Mouse (Mus musculus) kidney, adult 8-10 months (tissue): ENCODE measurements around the gene Mospd3.

Source experiments
- DNase-seq, 2 experiments: peaks; one replicate each; pipeline ENCODE4 v3.0.0; 2022

Gene Mospd3

DNA sequence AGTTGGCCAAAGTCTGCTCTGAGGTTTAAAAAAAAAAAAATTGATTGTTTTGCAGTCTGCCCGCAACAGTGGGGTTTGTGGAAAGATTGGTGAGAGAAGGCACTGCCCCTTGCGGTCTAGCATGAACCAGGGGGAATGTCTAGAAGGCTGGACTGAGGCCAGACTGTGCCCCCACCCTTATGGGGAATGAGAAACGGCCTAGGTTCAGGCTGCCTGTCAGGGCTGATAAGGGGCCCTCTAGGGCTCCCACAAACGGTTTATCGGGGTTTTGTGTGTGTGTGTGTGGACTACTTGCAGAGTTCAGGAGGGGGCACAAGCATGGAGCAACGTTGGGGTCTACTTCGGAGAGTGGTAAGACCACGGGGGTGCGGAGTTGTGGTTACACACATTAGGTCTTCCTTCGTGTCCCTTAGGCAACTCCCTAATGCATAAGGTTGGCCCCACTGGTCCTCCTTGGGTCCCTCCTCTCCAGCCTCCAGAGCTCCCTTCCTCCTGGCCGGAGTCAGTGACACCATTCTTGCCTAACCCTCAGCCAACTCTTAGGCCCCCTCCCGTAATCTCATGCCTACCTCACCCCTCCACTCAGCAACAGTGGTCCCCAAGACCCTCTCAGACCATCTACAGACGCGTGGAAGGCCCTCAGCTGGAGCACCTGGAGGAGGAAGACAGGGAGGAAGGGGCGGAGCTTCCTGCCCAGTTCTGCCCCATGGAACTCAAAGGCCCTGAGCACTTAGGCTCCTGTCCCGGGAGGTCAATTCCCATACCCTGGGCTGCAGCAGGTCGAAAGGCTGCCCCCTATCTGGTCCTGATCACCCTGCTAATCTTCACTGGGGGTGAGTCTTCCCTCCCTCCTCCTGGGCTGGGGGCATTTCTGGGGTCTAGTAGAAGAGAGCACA, 29.9 kb downstream of the Mospd3 start:
- no peak for DNase-seq

- DNase-seq = no peak
Observed at GRCm38 (mm10) chr5:137570181-137570580, 30.7 kb downstream of the Mospd3 start.

GRCm38 (mm10) chr5:137569665-137570064, 31.2 kb downstream of the Mospd3 start, which contains the start of gene Tfr2:
TSS of gene Tfr2 (plus strand) at chr5:137569840.
- peak; percentile 52 to 72 for DNase-seq

DNA sequence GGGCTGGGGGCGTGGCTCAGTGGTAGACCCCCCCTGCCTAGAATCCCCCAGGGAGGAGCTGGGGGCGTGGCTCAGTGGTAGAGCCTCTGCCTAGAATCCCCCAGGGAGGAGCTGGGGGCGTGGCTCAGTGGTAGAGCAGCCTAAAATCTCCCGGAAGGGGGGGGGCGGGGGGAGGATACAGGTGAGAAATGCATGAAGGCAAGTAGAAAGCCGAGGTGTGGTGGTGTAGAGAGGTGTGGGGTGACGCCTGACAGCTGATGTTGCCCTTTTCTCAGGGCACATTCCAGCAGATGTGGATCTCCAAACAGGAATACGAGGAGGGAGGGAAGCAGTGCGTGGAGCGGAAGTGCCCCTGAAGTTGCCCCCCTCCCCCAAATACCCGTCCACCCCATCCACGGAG, 31.8 kb downstream of the Mospd3 start:
- DNase-seq = no peak

- no peak for DNase-seq
Observed at GRCm38 (mm10) chr5:137568223-137568798, 32.5 kb downstream of the Mospd3 start.

- DNase-seq = no peak
Observed at GRCm38 (mm10) chr5:137566416-137566815, 34.4 kb downstream of the Mospd3 start.

GRCm38 (mm10) chr5:137565744-137566143, 35.1 kb downstream of the Mospd3 start:
- DNase-seq = no peak

DNA sequence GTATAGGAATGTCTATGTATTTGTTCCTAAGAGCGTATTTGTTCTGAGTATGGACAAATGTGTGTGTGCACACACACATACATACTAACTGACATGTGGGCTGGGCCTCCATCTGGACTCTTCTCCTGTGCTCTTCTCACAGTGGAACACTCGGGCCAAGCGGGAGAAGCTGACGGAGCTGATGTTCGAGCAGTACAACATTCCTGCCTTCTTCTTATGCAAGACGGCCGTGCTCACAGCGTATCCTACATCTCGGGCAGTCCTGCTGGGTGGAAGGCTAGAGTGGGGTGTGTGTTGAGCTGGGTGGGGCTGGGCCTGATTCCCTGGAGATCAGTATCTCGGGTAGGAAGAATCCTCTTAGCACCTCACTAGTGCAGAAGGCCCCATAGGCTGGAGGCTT, 37.9 kb downstream of the Mospd3 start:
- no peak for DNase-seq

DNA sequence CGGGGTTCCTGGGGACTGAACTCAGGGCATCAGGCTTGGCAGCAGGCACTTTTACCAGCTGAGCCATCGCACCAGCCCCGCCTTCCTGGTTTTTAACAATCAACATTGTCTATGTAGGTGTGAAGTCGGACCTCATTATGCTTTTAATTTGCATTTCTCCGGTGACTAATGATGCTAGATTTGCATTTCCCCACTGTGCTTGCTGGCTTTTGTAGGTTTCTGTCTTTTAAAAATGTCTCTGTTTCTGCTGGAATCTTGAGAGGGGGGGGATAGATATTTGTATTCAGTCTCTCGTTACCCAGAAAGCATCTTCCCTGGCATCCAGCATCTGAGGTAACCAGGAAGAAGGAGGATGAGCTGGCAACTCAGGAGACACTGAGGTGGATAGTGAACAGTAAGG, 39.3 kb downstream of the Mospd3 start:
- DNase-seq = no peak

DNA sequence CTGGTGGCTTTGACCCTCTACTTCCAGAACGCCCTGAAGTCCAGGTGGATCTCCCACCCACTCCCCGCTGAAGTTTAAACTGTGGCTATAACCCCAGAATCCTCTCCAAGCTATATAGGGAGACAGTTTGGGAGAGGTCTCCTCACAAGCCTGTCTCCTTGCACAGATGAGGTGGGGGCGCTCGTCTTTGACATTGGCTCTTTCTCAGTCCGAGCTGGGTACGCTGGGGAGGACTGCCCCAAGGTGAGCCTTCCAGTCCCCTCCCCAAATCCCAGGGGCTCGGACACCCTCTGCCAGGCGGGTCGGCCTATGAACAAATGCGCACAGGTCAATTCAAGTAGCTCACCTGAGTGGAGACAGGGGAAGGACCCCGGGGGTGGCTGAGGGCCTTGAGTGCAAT, 47.0 kb downstream of the Mospd3 start:
- no peak for DNase-seq

DNA sequence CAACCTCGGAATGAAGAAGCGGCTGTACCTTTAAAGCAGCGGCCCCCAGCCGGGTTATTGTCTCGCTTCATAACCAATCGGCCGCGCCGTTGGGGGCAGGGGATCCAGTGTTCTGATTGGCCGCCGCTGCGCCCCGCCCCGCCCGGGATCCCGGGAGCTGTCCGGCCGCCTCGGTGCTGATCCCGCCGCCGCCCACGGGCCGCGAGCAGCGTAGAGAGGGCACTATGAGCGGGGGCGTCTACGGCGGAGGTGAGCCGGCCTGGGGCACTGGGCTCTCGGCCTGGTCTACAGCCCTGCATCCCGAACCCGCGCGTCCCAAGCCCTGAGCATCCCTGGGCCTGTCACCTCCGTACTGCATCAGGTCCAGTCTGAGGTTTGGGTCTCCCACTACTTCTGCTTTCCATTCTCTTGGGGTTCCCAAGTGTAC, 47.4 kb downstream of the Mospd3 start, which contains the start of gene Actl6b:
Gene Actl6b (plus strand): TSS at position 107 of the 427 bp plus-strand sequence.
- DNase-seq = peak; percentile 43 to 55

- DNase-seq = no peak
Observed at GRCm38 (mm10) chr5:137553000-137553399, 47.9 kb downstream of the Mospd3 start.

DNA sequence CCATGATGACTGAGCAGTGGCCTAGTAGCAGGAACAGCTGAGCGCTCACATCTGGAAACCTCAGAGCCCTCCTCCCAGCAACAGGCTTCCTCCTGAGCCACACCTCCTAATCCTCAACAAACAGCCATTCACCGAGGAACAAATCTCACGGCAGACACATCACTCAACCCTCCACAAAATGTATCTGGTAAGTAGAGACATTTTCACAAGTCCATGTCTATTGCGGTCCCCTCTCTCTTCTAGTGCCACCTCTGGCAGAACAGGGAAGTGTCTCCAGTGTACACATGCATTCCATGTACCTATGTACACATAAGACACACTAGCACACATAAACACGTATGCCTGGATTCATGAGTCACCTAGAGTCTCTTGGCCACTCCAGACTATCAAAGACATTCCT, 49.7 kb downstream of the Mospd3 start:
- DNase-seq = no peak

DNA sequence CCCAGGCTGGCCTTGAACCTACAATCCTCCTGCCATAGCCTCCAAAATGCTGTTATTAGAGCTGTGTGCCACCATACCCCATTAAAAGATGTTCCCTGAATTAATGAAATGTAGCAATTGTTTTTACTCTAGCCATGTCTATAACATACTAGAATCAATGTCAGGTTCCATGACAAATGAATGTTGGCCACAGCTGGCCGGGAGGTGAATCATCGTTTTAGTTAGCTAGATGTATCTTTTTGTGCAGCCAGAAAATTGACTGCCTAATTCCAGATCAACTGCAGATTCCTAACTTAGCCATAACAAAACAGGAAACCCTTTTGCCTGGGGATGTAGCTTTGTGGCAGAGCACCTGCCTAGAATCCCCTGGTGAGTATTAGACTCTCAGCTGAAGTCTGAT, 51.0 kb downstream of the Mospd3 start:
- DNase-seq = no peak
